Mouse (Mus musculus) cortical plate, adult 2 months (tissue): ENCODE measurements around the gene Nlrp2.

Experiments
- CTCF ChIP-seq: fragments of 200-500 bp; IDR thresholded peaks from 2 replicates; pipeline ENCODE4 v1.5.1; 2011; ENCODE audit warnings: mild to moderate bottlenecking, control low read depth, low read length; ENCODE audit not compliant: insufficient read depth; ENCODE audit errors: extremely low read depth
- POLR2A ChIP-seq: fragments of 200-500 bp; IDR thresholded peaks from 2 replicates; pipeline ENCODE4 v1.6.1; 2011; ENCODE audit warnings: mild to moderate bottlenecking, low read length, control low read depth; ENCODE audit not compliant: insufficient read depth; ENCODE audit errors: extremely low read depth

DNA sequence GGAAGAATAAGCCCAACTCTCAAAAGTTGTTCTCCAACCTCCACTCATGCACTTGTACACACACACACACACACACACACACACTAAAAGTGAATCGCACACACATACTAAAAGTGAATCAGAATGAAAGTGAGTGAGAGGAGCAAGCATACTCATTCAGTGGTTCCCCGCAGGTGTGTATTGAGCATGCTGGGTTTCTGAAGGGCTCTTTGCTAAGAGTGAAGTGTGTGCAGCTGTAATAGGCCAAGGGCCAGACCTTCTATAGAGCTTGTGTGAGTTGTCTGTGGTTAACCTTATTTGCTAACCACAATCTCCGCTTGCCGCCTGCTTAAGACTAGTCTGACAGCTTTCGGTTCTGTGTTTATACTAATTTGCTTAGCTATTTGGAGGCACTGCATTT, 12.8 kb upstream of the Nlrp2 start:
- TF ChIP-seq CTCF (no peak), POLR2A (no peak)
